Mouse (Mus musculus): Measurements from ENCODE around the gene Egfl7.

Gene Egfl7

DNA sequence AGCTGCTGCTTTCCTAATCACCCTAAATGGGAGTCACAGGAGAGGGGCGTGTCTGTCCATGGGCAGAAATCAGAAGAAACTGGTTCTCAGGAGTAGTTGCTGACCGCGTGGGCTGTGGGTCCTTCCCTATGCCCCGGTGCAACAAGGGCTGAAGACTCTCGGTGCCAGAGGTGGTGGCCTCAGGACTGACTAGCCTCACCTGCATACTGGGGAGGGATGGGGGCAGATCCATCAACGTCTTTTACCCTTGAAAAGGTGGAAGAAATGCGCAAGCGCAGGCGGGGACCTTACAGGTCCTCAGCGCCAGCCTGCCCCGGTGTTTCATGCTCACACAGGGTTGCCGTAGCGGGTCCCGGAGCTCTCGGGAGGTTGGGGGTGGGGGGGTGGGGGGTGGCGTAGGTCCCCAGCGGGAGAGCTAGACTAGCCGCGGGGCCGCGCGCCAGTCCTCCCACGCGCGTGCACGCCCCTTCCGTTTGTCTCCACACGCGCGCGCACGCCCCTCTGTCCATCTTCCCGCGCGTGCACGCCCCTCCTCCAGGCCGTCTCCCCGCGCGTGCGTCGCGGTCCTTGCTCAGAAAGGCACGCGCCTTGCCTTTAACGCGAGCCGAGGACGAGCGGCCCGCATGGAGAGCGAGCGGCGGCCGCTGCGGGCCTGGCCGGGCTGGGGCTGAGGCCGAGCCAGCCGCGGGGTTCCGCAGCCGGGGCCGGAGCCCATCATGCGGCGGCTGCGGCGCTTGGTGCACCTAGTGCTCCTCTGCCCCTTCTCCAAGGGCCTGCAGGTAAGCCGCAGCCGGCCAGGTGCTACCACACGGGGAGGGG lies 48.3 kb downstream of the Egfl7 start, which contains the start of gene Fam69b:
Fam69b (plus strand) TSS at position 537 of the 819 bp plus-strand sequence.
- Histone ChIP-seq H3K36me3 (ENCODE audit: insufficient read depth, low read length) (peaks cover 16% of the 10 kb centered on the region), H3K27me3 (ENCODE audit: insufficient read depth, low read length) (peaks cover 19% of the 10 kb centered on the region), H3K4me1 (replicated peaks; ENCODE audit: low read depth, low read length) (peaks cover 37% of the 10 kb centered on the region), H3K9me3 (ENCODE audit: low read length) (no peaks in the 10 kb centered on the region), H3K4me3 (replicated peaks; ENCODE audit: low read length) (peak within 1 kb of the TSS; percentile 83)
- TF ChIP-seq POU5F1 (IDR thresholded peaks at IDR 0.05; ENCODE audit: borderline replicate concordance, low read length) (no peak), NANOG (IDR thresholded peaks at IDR 0.05; ENCODE audit: borderline replicate concordance, low read length) (no peak), CTCF (conservative IDR thresholded peaks at IDR 0.05; ENCODE audit: low read length) (no peak)

DNA sequence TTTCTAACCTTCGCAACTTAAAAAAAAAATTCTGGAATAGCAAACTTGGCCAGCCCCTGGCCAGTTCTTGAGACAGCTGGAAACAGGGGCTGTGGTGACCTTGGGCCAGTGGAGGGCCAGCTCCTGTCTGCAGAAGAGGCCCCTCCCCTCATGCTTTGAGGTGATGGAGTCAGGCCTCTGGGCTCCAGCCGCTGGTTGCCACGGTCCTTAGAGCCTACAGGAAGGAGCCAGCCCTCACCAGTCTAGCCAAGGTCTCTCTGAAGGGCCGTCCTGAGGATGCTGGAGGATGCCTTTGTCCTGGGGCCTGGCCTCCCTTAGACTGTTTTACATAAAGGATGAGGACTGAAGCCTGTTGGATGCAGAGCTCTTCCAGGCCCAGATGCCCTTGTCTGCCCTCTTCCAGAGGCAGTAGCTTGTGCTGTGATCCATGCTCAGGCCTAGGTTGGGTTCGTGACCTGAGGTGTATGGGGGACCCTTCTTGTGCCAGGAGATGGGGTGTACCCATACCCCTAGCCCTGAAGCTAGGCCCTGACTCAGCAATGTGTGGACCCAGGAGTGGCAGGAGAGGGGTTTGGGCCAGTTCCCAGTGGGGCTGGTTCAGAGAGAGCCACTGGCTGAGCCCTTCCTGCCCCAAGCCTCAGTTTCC lies 49.1 kb downstream of the Egfl7 start:
- TF ChIP-seq CTCF (conservative IDR thresholded peaks at IDR 0.05; ENCODE audit: low read length) (no peak), POU5F1 (IDR thresholded peaks at IDR 0.05; ENCODE audit: borderline replicate concordance, low read length) (no peak), NANOG (IDR thresholded peaks at IDR 0.05; ENCODE audit: borderline replicate concordance, low read length) (no peak)
- H3K27me3 ChIP-seq (ENCODE audit: insufficient read depth, low read length), result peaks cover 19% of the 10 kb centered on the region
- no peaks in the 10 kb centered on the region for H3K9me3 ChIP-seq (ENCODE audit: low read length)
- H3K36me3 ChIP-seq (ENCODE audit: insufficient read depth, low read length), result peaks cover 23% of the 10 kb centered on the region
- peaks cover 37% of the 10 kb centered on the region for H3K4me1 ChIP-seq (replicated peaks; ENCODE audit: low read depth, low read length)
- peak overlapping the region; percentile 83 for H3K4me3 ChIP-seq (replicated peaks; ENCODE audit: low read length)

DNA sequence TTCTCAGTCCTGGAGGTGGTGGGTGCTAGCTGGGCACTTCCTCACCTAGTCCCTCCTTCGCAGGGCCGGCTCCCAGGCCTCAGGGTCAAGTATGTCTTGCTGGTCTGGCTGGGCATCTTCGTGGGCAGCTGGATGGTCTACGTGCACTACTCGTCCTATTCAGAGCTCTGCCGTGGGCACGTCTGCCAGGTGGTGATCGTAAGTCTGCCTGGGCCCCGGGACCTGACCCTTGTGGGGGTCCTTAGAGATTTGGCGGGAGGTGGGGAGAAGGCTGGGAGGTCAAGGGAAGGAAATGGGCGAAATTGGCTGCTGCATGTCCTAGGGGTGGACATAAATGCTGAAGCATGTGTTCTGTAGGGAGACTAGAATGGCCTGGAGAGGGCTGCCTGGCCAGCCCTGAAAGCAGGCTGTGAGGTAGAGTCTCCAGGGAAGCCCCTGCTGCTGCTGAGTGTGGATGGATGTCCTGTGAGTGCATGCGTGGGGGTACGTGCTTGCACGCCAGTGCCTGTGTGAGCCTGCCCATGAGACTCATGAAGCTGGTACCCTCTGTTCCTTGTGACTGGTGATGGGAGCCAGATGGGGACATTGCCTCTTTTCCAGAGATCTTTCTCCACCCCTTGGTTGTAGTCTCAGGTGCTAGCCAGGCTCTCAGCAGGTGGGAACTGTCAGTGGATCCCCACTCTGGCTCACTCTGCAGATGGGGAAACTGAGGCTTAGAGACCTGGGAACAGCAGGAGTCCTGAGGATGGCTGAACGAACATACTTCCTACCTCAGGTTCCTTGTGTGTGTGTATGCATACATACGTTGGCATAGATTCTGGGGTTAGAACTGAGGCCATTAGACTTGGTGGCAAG lies 53.0 kb downstream of the Egfl7 start:
- Histone ChIP-seq H3K4me1 (replicated peaks; ENCODE audit: low read depth, low read length) (peaks cover 71% of the 10 kb centered on the region), H3K9me3 (ENCODE audit: low read length) (no peaks in the 10 kb centered on the region), H3K27me3 (ENCODE audit: insufficient read depth, low read length) (peaks cover 12% of the 10 kb centered on the region), H3K4me3 (replicated peaks; ENCODE audit: low read length) (no peak overlapping the region), H3K36me3 (ENCODE audit: insufficient read depth, low read length) (peaks cover 62% of the 10 kb centered on the region)
- TF ChIP-seq CTCF (conservative IDR thresholded peaks at IDR 0.05; ENCODE audit: low read length) (no peak), POU5F1 (IDR thresholded peaks at IDR 0.05; ENCODE audit: borderline replicate concordance, low read length) (no peak), NANOG (IDR thresholded peaks at IDR 0.05; ENCODE audit: borderline replicate concordance, low read length) (no peak)

DNA sequence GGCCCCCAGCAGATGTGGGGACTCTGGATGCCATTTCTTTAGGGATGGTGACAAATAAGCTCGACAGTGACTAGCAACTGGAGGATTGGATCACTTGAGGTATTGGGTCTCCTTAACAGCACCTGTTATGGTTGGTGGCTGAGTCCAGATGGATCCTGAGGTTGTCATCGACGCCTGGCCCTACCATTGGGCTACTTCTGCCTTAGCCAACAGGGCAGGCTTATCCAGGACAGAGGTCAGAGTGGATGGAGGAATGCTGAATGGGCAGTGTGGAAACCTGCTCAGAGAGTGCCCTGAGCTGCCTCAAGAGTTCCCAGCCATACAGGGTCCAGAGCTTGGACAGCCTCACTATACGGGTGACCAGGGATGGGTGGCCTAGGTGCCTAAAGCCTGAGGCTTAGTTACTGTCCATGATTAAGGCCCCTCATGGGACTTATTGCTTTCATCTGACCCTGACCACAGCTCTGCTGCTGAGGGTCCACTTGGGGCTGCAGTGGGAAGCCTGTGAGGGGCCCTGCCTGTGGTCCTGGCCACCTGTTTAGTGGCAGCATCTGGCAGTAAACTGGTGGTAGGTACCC lies 54.2 kb downstream of the Egfl7 start:
- H3K36me3 ChIP-seq (ENCODE audit: insufficient read depth, low read length), result peaks cover 75% of the 10 kb centered on the region
- no peak for TF ChIP-seq CTCF (conservative IDR thresholded peaks at IDR 0.05; ENCODE audit: low read length)
- TF ChIP-seq NANOG (IDR thresholded peaks at IDR 0.05; ENCODE audit: borderline replicate concordance, low read length), result no peak
- no peak for TF ChIP-seq POU5F1 (IDR thresholded peaks at IDR 0.05; ENCODE audit: borderline replicate concordance, low read length)
- no peaks in the 10 kb centered on the region for H3K9me3 ChIP-seq (ENCODE audit: low read length)
- H3K27me3 ChIP-seq (ENCODE audit: insufficient read depth, low read length), result peaks cover 4% of the 10 kb centered on the region; the same call in 1 of the 2 replicates
- no peak overlapping the region for H3K4me3 ChIP-seq (replicated peaks; ENCODE audit: low read length)
- peaks cover 73% of the 10 kb centered on the region for H3K4me1 ChIP-seq (replicated peaks; ENCODE audit: low read depth, low read length)

DNA sequence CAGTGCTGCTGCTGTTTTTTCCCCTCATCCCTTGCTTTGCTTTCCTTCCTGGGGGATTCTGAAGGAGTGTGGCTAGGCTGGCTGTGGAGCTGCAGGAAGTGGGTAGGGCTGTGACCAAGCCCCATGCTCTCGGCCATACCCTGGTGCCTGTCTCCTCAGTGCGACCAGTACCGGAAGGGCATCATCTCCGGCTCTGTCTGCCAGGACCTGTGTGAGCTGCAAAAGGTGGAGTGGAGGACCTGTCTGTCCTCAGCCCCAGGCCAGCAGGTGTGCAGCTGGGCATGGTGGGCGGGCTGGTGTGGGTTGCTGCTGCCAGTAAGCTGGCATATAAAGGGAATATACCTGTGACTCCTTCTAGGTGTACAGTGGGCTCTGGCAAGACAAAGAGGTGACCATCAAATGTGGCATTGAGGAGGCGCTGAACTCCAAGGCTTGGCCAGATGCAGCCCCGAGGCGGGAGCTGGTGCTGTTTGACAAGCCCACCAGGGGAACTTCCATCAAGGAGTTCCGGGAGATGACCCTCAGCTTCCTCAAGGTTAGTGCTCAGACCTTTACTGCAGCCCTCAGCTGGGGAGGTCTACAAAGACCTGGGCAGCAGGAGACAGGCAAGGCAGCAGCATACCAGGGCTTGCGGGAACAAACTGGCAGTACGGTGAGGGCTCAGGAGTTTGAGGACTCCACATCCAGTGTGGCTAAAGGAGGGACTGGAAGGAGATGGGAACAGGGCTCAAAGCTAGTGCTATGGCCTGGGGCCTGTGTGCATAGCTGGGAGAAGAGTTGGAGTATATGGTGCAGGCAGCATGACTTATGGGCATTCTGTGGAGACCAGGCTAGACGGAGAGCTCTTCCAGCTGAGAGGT lies 55.0 kb downstream of the Egfl7 start:
- Histone ChIP-seq H3K9me3 (ENCODE audit: low read length) (no peaks in the 10 kb centered on the region), H3K4me1 (replicated peaks; ENCODE audit: low read depth, low read length) (peaks cover 67% of the 10 kb centered on the region), H3K36me3 (ENCODE audit: insufficient read depth, low read length) (peaks cover 78% of the 10 kb centered on the region), H3K4me3 (replicated peaks; ENCODE audit: low read length) (0 out of 2 replicates have a peak overlapping the region, but pooled peaks have one; percentile 7), H3K27me3 (ENCODE audit: insufficient read depth, low read length) (no peaks in the 10 kb centered on the region)
- no peak for TF ChIP-seq POU5F1 (IDR thresholded peaks at IDR 0.05; ENCODE audit: borderline replicate concordance, low read length)
- TF ChIP-seq CTCF (conservative IDR thresholded peaks at IDR 0.05; ENCODE audit: low read length), result no peak
- no peak for TF ChIP-seq NANOG (IDR thresholded peaks at IDR 0.05; ENCODE audit: borderline replicate concordance, low read length)

DNA sequence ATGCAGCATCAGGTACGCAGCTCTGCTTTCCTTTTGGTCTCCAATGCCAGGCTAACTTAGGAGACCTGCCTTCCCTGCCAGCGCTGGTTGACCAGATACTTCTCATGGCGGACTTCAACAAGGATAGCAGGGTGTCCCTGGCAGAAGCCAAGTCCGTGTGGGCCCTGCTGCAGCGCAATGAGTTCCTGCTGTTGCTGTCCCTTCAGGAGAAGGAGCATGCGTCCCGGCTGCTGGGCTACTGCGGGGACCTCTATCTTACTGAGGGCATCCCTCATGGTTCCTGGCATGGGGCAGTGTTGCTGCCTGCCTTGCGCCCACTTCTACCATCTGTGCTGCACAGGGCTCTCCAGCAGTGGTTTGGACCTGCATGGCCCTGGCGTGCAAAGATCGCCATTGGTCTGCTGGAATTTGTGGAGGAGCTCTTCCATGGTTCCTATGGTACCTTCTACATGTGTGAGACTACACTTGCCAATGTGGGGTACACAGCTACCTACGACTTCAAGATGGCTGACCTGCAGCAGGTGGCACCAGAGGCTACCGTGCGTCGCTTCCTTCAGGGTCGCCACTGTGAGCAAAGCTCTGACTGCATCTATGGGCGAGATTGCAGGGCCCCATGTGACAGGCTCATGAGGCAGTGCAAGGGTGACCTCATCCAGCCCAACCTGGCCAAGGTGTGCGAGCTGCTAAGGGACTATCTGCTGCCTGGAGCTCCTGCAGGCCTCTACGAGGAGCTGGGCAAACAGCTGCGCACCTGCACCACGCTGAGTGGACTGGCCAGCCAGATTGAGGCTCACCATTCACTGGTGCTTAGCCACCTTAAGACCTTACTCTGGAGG lies 55.9 kb downstream of the Egfl7 start:
- Histone ChIP-seq H3K27me3 (ENCODE audit: insufficient read depth, low read length) (no peaks in the 10 kb centered on the region), H3K4me3 (replicated peaks; ENCODE audit: low read length) (0 out of 2 replicates have a peak overlapping the region, but pooled peaks have one; percentile 7), H3K4me1 (replicated peaks; ENCODE audit: low read depth, low read length) (peaks cover 71% of the 10 kb centered on the region), H3K36me3 (ENCODE audit: insufficient read depth, low read length) (peaks cover 78% of the 10 kb centered on the region), H3K9me3 (ENCODE audit: low read length) (no peaks in the 10 kb centered on the region)
- TF ChIP-seq NANOG (IDR thresholded peaks at IDR 0.05; ENCODE audit: borderline replicate concordance, low read length) (no peak), CTCF (conservative IDR thresholded peaks at IDR 0.05; ENCODE audit: low read length) (no peak)

DNA sequence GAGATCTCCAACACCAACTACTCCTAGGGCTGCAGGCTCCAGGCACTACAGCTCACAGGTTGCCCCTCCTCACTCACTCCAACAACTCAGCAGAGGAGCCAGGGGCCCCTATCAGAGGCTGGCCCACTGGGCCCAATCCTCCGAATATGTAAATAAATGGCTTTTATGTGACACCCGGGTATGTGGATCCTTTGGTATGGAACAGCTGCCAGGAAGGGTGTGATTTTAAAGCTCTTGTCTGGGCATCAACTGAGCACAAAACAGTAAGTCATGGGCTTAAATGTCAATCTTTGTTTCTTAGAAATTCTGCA lies 56.5 kb downstream of the Egfl7 start:
- H3K27me3 ChIP-seq (ENCODE audit: insufficient read depth, low read length), result no peaks in the 10 kb centered on the region
- no peak for TF ChIP-seq NANOG (IDR thresholded peaks at IDR 0.05; ENCODE audit: borderline replicate concordance, low read length)
- no peak for TF ChIP-seq POU5F1 (IDR thresholded peaks at IDR 0.05; ENCODE audit: borderline replicate concordance, low read length)
- TF ChIP-seq CTCF (conservative IDR thresholded peaks at IDR 0.05; ENCODE audit: low read length), result no peak
- peaks cover 74% of the 10 kb centered on the region for H3K36me3 ChIP-seq (ENCODE audit: insufficient read depth, low read length)
- no peak overlapping the region for H3K4me3 ChIP-seq (replicated peaks; ENCODE audit: low read length)
- no peaks in the 10 kb centered on the region for H3K9me3 ChIP-seq (ENCODE audit: low read length)
- H3K4me1 ChIP-seq (replicated peaks; ENCODE audit: low read depth, low read length), result peaks cover 75% of the 10 kb centered on the region

Data from E14TG2a.4 (cell line).